Mouse (Mus musculus) urinary bladder, postnatal 14 days (tissue): ENCODE measurements around the gene Syt5.
"Not testable (repeated sequence)": the region's sequence is repeated elsewhere in the genome, so short reads cannot be mapped to it uniquely, and the experiment has no call there.

Experiments
- DNase-seq: peaks from one replicate; pipeline ENCODE4 v3.0.0; 2021; ENCODE audit warnings: low spot score

The Syt5 gene

GRCm38 (mm10) chr7:4547221-4547641 lies at the start of gene Syt5:
Syt5 (minus strand) TSS chr7:4547541.
- DNase-seq, result no peak

GRCm38 (mm10) chr7:4597046-4597445 lies 49.7 kb upstream of the Syt5 start:
- not testable (repeated sequence) for DNase-seq

DNA sequence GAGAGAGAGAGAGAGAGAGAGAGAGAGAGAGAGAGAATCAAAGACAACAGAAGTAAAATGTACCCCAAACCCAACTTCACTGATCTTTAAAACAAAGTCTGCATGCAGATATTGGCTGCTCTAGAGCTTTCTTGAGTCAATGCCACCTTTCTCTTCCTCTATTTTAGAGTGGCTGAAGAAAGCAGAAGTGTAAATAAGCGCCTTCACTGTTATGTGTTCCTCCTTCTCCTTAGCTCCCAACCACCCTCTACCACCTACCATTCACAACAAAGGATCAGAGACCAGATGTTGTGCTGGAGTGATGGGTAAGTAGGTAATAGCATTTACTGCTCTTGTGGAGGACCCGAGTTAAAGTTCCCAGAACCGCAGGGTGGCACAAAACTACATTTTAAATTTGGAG lies 34.1 kb upstream of the Syt5 start:
- not testable (repeated sequence) for DNase-seq

DNA sequence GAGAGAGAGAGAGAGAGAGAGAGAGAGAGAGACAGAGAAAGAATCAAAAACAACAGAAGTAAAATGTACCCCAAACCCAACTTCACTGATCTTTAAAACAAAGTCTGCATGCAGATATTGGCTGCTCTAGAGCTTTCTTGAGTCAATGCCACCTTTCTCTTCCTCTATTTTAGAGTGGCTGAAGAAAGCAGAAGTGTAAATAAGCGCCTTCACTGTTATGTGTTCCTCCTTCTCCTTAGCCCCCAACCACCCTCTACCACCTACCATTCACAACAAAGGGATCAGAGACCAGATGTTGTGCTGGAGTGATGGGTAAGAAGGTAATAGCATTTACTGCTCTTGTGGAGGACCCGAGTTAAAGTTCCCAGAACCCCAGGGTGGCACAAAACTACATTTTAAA lies 25.0 kb upstream of the Syt5 start:
- DNase-seq, result not testable (repeated sequence)

DNA sequence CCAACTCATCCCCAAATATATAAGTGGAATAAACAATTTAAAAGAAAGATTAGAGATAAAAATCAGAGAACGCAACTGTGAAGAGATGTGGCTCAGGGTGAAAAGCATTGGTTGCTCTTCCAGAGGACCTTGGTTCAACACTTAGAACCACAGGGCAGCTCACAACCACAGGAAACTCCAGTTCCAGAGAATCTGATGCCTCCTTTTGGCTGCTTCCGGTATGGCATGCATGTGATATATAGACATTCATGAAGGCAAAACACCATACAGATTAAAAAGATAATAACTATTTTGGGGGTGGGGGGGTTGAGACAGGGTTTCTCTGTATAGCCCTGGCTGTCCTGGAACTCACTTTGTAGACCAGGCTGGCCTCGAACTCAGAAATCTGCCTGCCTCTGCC lies 15.3 kb upstream of the Syt5 start:
- no peak for DNase-seq

DNA sequence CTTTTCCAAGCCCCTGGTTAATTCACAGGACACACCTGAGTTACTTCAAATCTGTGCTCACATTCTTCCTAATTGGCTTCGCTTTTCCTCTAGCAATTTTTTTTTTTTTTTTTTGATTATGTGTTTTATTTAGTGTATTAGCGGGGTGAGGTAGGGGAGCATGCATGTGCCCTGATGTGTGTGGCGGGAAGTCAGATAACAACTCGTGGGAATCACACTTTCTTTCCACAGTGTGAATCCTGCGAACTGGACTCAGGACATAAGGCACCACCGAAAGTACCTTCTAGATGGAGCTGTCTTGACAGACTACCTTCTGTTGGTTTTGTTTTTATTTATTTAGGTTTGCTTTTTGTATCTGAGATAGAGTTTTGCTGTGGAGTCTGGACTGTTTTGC lies 9.8 kb upstream of the Syt5 start:
- no peak for DNase-seq

DNA sequence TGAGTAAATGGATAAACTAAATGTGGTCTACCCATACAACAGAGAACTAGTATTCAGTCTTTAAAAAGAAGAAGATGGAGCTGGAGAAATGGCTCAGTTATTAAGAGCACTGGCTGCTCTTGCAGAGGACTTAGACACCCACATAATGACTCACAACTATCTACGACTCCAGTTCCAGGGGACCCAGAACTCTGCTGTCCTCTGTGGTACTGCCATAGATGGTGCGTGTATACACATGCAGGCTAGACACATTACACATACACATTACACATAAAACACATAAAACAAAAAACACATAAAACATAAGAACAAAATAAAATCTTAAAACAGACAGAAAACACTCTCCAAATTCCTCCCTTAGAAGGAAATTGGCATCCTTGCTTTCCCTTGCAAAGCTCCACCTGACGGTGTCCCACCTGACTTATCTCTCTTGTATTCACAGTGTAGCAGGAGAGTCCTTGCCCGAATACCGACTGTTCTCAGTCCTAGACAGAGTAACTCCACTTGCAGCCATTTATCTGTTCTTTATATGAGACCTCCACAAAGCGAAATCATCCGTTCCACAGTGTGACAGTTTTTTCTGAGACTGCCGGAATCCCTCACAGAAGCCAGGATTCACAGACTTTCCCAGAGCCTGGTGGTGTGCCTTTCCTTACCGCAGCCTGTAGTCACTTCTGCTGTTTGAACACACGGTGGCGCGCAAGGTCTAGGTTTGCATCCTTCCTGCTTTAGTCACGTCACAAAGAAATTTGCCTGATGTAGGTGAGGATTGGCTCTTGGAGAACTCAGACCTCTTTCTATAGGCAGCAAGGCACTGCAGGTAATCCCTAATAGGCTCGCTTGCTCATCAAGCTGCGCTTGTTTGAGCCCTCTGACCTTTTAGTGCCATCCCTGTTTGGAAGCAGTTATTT lies 9.2 kb upstream of the Syt5 start:
- DNase-seq, result peak; percentile 76

GRCm38 (mm10) chr7:4546591-4547131 lies 680 bp downstream of the Syt5 start:
- no peak for DNase-seq

DNA sequence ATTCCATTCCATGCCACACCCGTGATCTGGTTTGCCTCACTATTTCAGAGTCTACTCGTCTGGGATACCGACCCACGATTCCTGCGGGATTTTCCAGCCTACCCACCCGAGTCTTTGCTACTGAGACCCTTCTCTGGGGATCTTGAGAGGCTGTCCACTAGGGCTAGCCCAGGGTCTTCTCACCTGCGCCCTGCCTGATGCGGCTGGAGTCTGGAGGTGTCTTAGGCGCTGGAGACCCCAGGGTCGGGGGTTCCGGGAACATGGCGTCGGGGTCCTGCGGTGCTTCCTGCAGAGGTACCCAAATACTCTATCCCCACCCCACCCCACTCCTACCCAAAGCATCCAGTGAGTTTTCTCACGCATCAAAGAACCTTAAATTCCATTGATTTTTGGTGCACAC lies 1.3 kb downstream of the Syt5 start:
- DNase-seq, result no peak

DNA sequence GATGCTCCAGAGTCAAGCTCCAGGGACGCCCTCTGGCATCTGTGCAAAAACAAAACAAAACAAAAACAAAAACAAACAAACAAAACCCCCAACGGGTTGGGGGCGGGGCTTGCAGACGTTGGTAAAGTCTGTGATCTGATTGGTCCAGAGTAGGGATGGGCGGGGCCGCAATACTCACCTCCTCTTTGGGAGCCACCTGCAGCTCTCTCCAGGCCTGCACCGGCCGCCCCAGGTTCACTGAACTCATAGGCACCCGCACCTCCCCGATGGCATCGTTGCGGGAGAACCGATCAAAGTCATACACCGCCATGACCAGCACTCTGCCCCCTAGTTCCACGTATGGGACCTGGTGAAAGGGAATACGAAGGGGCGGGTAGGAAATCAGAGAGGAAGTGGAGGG lies 5.3 kb downstream of the Syt5 start:
- no peak for DNase-seq

DNA sequence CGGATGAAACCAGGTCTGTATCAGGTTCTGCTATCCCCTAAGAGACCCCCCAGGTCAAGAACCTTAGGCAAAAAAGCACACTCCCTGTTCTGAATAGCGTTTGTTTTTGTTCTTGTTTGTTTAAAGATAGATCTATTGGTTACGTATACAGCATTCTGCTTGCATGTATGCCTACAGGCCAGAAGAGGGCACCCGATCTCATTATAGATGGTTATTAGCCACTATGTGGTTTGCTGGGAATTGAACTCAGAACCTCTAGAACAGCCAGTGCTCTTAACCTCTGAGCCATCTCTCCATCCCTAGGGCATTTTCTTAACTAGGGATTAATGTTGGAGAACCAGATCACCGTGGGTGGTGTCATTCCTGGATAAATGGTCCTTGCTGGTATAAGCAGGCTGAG lies 6.0 kb downstream of the Syt5 start:
- no peak for DNase-seq

DNA sequence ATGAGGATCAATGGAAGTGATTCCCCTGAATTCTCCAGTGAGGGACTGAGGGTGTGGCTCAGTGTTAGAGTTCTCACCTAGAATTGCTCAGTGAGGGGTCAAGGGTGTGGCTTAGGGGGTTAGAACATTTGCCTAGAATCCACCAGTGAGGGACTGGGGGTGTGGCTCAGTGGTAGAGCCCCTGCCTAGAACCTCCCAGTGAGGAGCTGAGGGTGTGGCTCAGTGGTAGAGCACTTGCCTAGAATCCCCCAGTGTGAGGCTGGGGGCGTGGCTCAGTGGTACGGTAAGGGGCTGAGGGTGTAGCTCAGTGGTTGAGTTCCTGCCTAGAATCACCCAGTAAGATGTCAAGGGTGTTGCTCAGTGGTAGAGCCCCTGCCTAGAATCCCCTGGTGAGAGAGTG lies 8.3 kb downstream of the Syt5 start:
- no peak for DNase-seq

DNA sequence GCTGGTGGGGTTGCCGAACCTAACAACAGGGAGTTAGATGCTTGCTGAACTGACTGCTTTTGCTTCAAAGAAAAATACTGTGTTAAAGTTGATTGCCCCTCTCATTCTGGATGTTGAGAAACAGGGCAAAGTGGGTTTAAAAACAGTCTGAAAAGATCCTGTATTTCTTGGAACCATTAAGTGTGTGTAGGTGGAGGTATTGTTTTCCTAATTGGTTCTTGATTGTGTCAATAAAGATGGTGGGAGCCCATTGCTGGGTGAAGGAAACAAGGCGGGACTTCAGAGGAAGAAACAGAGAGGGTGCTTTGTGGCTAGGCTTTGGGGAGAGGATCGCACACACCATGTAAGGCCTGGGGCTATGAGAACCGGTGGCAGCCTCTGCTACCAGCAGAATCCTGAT lies 10.2 kb downstream of the Syt5 start:
- no peak for DNase-seq

DNA sequence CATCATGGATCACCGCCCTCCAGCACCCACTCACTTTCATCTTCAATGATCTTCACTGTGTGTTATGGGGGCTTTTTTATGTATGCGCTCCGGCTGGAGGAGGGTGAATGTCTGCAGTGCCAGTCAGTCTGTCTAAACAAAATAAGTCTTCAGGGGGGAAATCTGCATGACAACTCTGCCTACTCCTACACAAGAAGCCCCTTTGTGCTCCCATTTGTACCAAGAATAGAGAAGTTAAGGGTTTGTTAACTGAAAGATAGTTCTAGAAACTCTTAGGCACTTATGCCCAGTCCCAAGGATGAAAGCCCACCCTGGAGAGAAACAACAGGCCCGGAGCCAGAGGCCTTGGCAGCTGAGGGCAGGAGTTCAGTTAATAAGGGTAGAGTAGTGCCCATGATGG lies 11.0 kb downstream of the Syt5 start:
- no peak for DNase-seq

DNA sequence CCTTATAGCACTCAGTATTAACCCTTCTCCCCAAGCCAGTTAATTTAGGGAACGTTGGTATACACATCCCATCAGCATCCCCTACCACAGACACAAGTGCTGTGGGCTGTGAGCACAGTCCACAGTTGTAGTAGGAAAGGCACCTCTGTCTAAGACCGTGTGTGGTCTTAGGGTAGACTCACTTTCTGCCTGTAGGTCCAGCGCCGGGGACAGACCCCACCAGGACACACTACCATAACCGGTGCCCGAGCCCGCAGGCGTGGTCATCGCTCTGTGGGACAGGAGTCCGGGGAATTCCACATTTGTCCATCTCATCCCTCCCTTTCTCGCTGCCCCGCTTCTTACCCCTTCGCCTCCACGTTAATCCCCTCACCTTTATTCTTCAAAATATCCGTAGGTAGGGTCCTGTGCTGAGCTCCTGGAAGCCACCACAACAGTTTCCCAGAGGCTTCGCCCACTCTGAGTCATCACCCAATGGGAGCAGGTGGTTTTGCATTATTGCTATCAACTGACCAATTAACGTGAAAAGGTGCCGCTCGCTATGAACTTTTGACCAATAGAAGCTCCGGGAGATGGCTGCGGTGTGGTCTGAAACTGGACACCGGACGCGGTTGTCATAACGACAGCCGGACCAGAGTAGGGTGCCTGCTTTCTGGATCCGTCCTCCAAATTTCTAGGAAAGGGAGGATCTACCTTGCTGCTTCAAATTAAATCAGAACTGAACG lies 15.2 kb downstream of the Syt5 start, which contains the start of gene Dnaaf3:
Dnaaf3 (minus strand) TSS at position 449 of the 725 bp plus-strand sequence.
- peak; percentile 77 for DNase-seq

GRCm38 (mm10) chr7:4530166-4530565 lies 17.2 kb downstream of the Syt5 start:
- not testable (repeated sequence) for DNase-seq

- no peak for DNase-seq
Observed at GRCm38 (mm10) chr7:4527302-4527689, 20.0 kb downstream of the Syt5 start.

- DNase-seq, result peak; percentile 79
Observed at GRCm38 (mm10) chr7:4526341-4527301, 20.7 kb downstream of the Syt5 start.

GRCm38 (mm10) chr7:4524212-4524922 lies 23.0 kb downstream of the Syt5 start, which contains the start of gene Tnni3:
Tnni3 (minus strand) TSS chr7:4524229.
- DNase-seq, result peak; percentile 39

GRCm38 (mm10) chr7:4523205-4524130 lies 23.9 kb downstream of the Syt5 start:
- no peak for DNase-seq
